Mouse (Mus musculus) heart, embryonic 12.5 days (tissue): ENCODE results near the gene Colec11. TPM values are rescaled to one million over a fixed set of nuclear protein-coding genes. Genes with fewer than 3 reads are reported as not detected.

Source experiments
- ATAC-seq: fragments of 200-750 bp; cut with Nextera tagmentation; 2 replicates; pipeline ENCODE4 v1.8.0; 2017; ENCODE audit warnings: moderate TSS enrichment, moderate library complexity; ENCODE audit not compliant: insufficient number of reproducible peaks, low FRiP score
- H3K27ac ChIP-seq: fragments of 300-500 bp; sonication (generic); 2 replicates; pipeline ENCODE4 v1.5.1; 2016; ENCODE audit warnings: mild to moderate bottlenecking, moderate library complexity; ENCODE audit not compliant: poor library complexity, severe bottlenecking
- H3K27me3 ChIP-seq: fragments of 300-500 bp; sonication (generic); replicated peaks from 2 replicates; pipeline ENCODE4 v1.6.1; 2016; ENCODE audit warnings: mild to moderate bottlenecking, moderate library complexity
- H3K36me3 ChIP-seq: fragments of 300-500 bp; sonication (generic); 2 replicates; pipeline ENCODE4 v1.6.1; 2016; ENCODE audit warnings: mild to moderate bottlenecking, moderate library complexity
- H3K4me1 ChIP-seq: fragments of 300-500 bp; sonication (generic); replicated peaks from 2 replicates; pipeline ENCODE4 v1.6.1; 2016; ENCODE audit warnings: mild to moderate bottlenecking
- H3K4me2 ChIP-seq: fragments of 300-500 bp; sonication (generic); 2 replicates; pipeline ENCODE4 v1.6.1; 2016; ENCODE audit warnings: mild to moderate bottlenecking, moderate library complexity
- H3K4me3 ChIP-seq: fragments of 300-500 bp; sonication (generic); 2 replicates; pipeline ENCODE4 v1.5.1; 2016; ENCODE audit warnings: mild to moderate bottlenecking
- H3K9ac ChIP-seq: fragments of 300-500 bp; sonication (generic); 2 replicates; pipeline ENCODE4 v1.6.1; 2016; ENCODE audit warnings: mild to moderate bottlenecking, moderate library complexity
- H3K9me3 ChIP-seq: fragments of 300-500 bp; sonication (generic); replicated peaks from 2 replicates; pipeline ENCODE4 v1.6.1; 2016; ENCODE audit warnings: mild to moderate bottlenecking, moderate library complexity
- WGBS: fragments of 180-500 bp; shearing (Covaris S2); methylation state at CpG from one replicate; pipeline ENCODE4 v1.1.7; 2016; 5-methylcytosine and 5-hydroxymethylcytosine counted together
- polyA plus RNA-seq: library from polyadenylated mRNA; unstranded; fragments of >200 nt; fragmentation: Nextera tagmentation; extraction: Ambion mirVana; gene quantifications from 2 replicates; pipeline ENCODE4 v1.2.1, GENCODE M21; 2016

Gene Colec11
- polyA plus RNA-seq, 1 experiment from 2014 or later = 6.3 TPM

- H3K9ac ChIP-seq = no peak overlapping the region
- WGBS = 61% methylated on average over 4 of the region's 4 CpGs
- no peaks in the 10 kb centered on the region for H3K27me3 ChIP-seq
- peaks cover 16% of the 10 kb centered on the region for H3K4me1 ChIP-seq
- H3K27ac ChIP-seq = no peak overlapping the region
- peaks cover 42% of the 10 kb centered on the region for H3K36me3 ChIP-seq
- H3K9me3 ChIP-seq = no peaks in the 10 kb centered on the region
- no peak overlapping the region for H3K4me2 ChIP-seq
- ATAC-seq = no peak
- no peak overlapping the region for H3K4me3 ChIP-seq
Observed at GRCm38 (mm10) chr12:28627092-28627491, 3.9 kb upstream of the Colec11 start.

GRCm38 (mm10) chr12:28625407-28625806 is 2.2 kb upstream of the Colec11 start:
- Histone ChIP-seq H3K9me3 (no peaks in the 10 kb centered on the region), H3K36me3 (peaks cover 26% of the 10 kb centered on the region), H3K27ac (no peak overlapping the region), H3K4me2 (no peak overlapping the region), H3K27me3 (no peaks in the 10 kb centered on the region), H3K4me3 (no peak overlapping the region), H3K4me1 (peaks cover 26% of the 10 kb centered on the region), H3K9ac (no peak overlapping the region)
- 61% methylated on average over 7 of the region's 7 CpGs for WGBS
- no peak for ATAC-seq

- Histone ChIP-seq H3K36me3 (peaks cover 14% of the 10 kb centered on the region), H3K27me3 (no peaks in the 10 kb centered on the region), H3K27ac (0 out of 2 replicates have a peak overlapping the region, but pooled peaks have one; percentile 75), H3K4me2 (no peak overlapping the region), H3K9ac (no peak overlapping the region), H3K4me3 (no peak overlapping the region), H3K9me3 (no peaks in the 10 kb centered on the region), H3K4me1 (peaks cover 26% of the 10 kb centered on the region)
- no peak for ATAC-seq
- WGBS = 82% methylated on average over 2 of the region's 2 CpGs
Observed at GRCm38 (mm10) chr12:28624251-28624650, 1.1 kb upstream of the Colec11 start.

GRCm38 (mm10) chr12:28622641-28623040 is 536 bp downstream of the Colec11 start:
- H3K27ac ChIP-seq = peak overlapping the region; percentile 39
- peaks cover 26% of the 10 kb centered on the region for H3K4me1 ChIP-seq
- H3K9ac ChIP-seq = no peak overlapping the region
- ATAC-seq = no peak
- no peaks in the 10 kb centered on the region for H3K27me3 ChIP-seq
- peak overlapping the region; percentile 56 for H3K4me2 ChIP-seq
- H3K4me3 ChIP-seq = no peak overlapping the region
- H3K9me3 ChIP-seq = no peaks in the 10 kb centered on the region
- 45% methylated on average over 1 of the region's 1 CpGs for WGBS
- no peaks in the 10 kb centered on the region for H3K36me3 ChIP-seq

- H3K9ac ChIP-seq = no peak overlapping the region
- ATAC-seq = no peak
- H3K4me3 ChIP-seq = no peak overlapping the region
Observed at GRCm38 (mm10) chr12:28622167-28622532, 1.0 kb downstream of the Colec11 start.

GRCm38 (mm10) chr12:28621451-28622166 is 1.6 kb downstream of the Colec11 start:
- H3K9me3 ChIP-seq = no peaks in the 10 kb centered on the region
- no peaks in the 10 kb centered on the region for H3K27me3 ChIP-seq
- H3K4me3 ChIP-seq = no peak overlapping the region
- peaks cover 26% of the 10 kb centered on the region for H3K4me1 ChIP-seq
- H3K9ac ChIP-seq = no peak overlapping the region
- WGBS = 5% methylated on average over 7 of the region's 7 CpGs
- peak overlapping the region; percentile 39; the same call in 1 of the 2 replicates for H3K27ac ChIP-seq
- peak overlapping the region; percentile 56 for H3K4me2 ChIP-seq
- H3K36me3 ChIP-seq = no peaks in the 10 kb centered on the region
- 0 out of 2 replicates have a peak, but pooled peaks have one; percentile 36 for ATAC-seq

More at GRCm38 (mm10) chr12:28622167-28622532, 1.0 kb downstream of the Colec11 start:
- H3K27ac ChIP-seq = peak overlapping the region; percentile 39
- H3K36me3 ChIP-seq = no peaks in the 10 kb centered on the region
- no peaks in the 10 kb centered on the region for H3K27me3 ChIP-seq
- no peaks in the 10 kb centered on the region for H3K9me3 ChIP-seq
- peak overlapping the region; percentile 56 for H3K4me2 ChIP-seq
- H3K4me1 ChIP-seq = peaks cover 26% of the 10 kb centered on the region
- 21% methylated on average over 5 of the region's 5 CpGs for WGBS

- Histone ChIP-seq H3K4me2 (no peak overlapping the region), H3K27me3 (no peaks in the 10 kb centered on the region), H3K9ac (no peak overlapping the region), H3K36me3 (no peaks in the 10 kb centered on the region), H3K4me3 (no peak overlapping the region), H3K4me1 (peaks cover 12% of the 10 kb centered on the region), H3K9me3 (no peaks in the 10 kb centered on the region), H3K27ac (no peak overlapping the region)
- ATAC-seq = no peak
- 54% methylated on average over 4 of the region's 4 CpGs for WGBS
Observed at GRCm38 (mm10) chr12:28617297-28617696, 5.9 kb downstream of the Colec11 start.

GRCm38 (mm10) chr12:28614401-28614800 is 8.8 kb downstream of the Colec11 start:
- WGBS = 66% methylated on average over 7 of the region's 7 CpGs
- Histone ChIP-seq H3K4me1 (no peaks in the 10 kb centered on the region), H3K27me3 (no peaks in the 10 kb centered on the region), H3K27ac (no peak overlapping the region), H3K36me3 (no peaks in the 10 kb centered on the region), H3K9ac (no peak overlapping the region), H3K4me3 (no peak overlapping the region), H3K9me3 (no peaks in the 10 kb centered on the region), H3K4me2 (no peak overlapping the region)
- ATAC-seq = no peak

- peaks cover 9% of the 10 kb centered on the region for H3K4me1 ChIP-seq
- H3K9ac ChIP-seq = no peak overlapping the region
- no peaks in the 10 kb centered on the region for H3K27me3 ChIP-seq
- H3K4me2 ChIP-seq = no peak overlapping the region
- no peaks in the 10 kb centered on the region for H3K36me3 ChIP-seq
- H3K4me3 ChIP-seq = no peak overlapping the region
- ATAC-seq = no peak
- H3K9me3 ChIP-seq = no peaks in the 10 kb centered on the region
- WGBS = 68% methylated on average over 6 of the region's 6 CpGs
- no peak overlapping the region for H3K27ac ChIP-seq
Observed at GRCm38 (mm10) chr12:28612391-28612790, 10.8 kb downstream of the Colec11 start.

- H3K4me2 ChIP-seq = no peak overlapping the region
- H3K9me3 ChIP-seq = no peaks in the 10 kb centered on the region
- WGBS = 55% methylated on average over 17 of the region's 17 CpGs
- no peak overlapping the region for H3K27ac ChIP-seq
- ATAC-seq = no peak
- H3K27me3 ChIP-seq = no peaks in the 10 kb centered on the region
- H3K4me1 ChIP-seq = peaks cover 12% of the 10 kb centered on the region
- no peak overlapping the region for H3K9ac ChIP-seq
- H3K36me3 ChIP-seq = no peaks in the 10 kb centered on the region
- H3K4me3 ChIP-seq = no peak overlapping the region
Observed at GRCm38 (mm10) chr12:28607546-28608305, 15.5 kb downstream of the Colec11 start.

GRCm38 (mm10) chr12:28603494-28603893 is 19.7 kb downstream of the Colec11 start:
- Histone ChIP-seq H3K9me3 (no peaks in the 10 kb centered on the region), H3K9ac (no peak overlapping the region), H3K27ac (no peak overlapping the region), H3K27me3 (no peaks in the 10 kb centered on the region), H3K4me3 (no peak overlapping the region), H3K36me3 (no peaks in the 10 kb centered on the region), H3K4me1 (peaks cover 24% of the 10 kb centered on the region), H3K4me2 (no peak overlapping the region)
- 69% methylated on average over 1 of the region's 1 CpGs for WGBS
- ATAC-seq = no peak
